Mouse (Mus musculus): ENCODE measurements at regions not wholly inside any gene's neighbourhood (a gene's known extent, or its start where the extent isn't known, plus 50 kb on each side); places are given as distances from the start of the nearest gene placed in this dataset.

GRCm38 (mm10) chr10:9545807-9546206, 129.2 kb downstream of the Samd5 start:
- TF ChIP-seq POLR2A (IDR thresholded peaks at IDR 0.05; ENCODE audit: insufficient read length, low read depth) (no peak), CEBPB (IDR thresholded peaks at IDR 0.05; ENCODE audit: insufficient read depth, poor library complexity, severe bottlenecking) (no peak), POLR2AphosphoS2 (IDR thresholded peaks at IDR 0.05; ENCODE audit: insufficient read length, low read depth) (no peak), USF1 (IDR thresholded peaks at IDR 0.05; ENCODE audit: low read depth) (no peak), MYOD1 (IDR thresholded peaks at IDR 0.05; ENCODE audit: control insufficient read depth in 1 of 3, insufficient read length in 2 of 3, low read depth in 2 of 3) (no peak), MAX (IDR thresholded peaks at IDR 0.05; ENCODE audit: low read depth) (no peak), TCF12 (IDR thresholded peaks at IDR 0.05; ENCODE audit: insufficient read depth, poor library complexity, severe bottlenecking) (no peak), REST (IDR thresholded peaks at IDR 0.05; ENCODE audit: insufficient read depth, insufficient read length) (no peak), E2F4 (IDR thresholded peaks at IDR 0.05; ENCODE audit: insufficient read depth) (no peak), MYOG (IDR thresholded peaks at IDR 0.05; ENCODE audit: control insufficient read depth in 1 of 3, insufficient read depth in 1 of 3, insufficient read length in 2 of 3, low read depth in 2 of 3) (no peak), TCF3 (IDR thresholded peaks at IDR 0.05; ENCODE audit: insufficient read length, low read depth) (no peak)
